Mouse (Mus musculus) c-Kit-positive CD71-positive TER-119-negative erythroid progenitor cells, embryonic 14.5 days (primary cell): ENCODE results near the gene Pde4b.

Source experiments
- DNase-seq: peaks from one replicate; pipeline ENCODE4 v3.0.0-alpha.2; 2013; ENCODE audit warnings: low read depth

The Pde4b gene

DNA sequence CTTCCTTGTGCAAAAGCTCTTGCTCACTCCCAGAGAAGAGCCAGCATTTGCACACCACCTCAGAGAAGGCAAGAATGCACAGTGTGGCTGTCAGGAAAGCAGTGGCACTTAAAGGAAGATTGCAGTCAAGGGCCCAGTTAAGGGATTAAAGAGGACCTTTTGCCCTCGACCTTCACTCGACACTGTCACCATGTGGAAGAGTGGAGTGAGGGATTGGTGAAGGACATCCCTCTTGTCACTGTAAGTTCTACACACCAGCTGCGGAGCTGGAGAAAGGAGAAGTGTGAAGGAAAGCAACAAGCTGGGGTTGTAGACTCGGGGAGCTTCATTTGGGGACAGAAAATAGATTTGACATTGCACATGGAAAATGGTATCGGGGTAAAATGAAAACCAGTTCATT, 89.9 kb downstream of the Pde4b start:
- no peak for DNase-seq

DNA sequence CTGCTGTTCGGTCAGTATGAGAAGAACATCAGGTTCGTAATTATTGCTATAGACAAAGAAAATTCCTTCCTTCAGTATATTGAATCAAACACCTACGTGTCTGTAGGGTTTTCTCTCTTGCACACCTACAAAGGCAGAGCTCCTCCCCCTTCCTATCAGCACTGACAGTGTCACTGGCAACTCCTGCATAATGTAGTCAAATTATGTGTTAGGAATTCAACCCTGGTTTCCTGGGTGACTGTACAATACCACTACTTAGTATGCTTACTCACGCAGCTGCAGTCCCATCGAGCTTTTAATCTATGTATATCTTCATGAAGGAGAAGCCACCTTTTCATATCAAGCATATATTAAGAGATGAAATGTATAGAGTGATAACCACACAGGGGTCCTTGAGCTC, 99.5 kb downstream of the Pde4b start:
- DNase-seq: no peak

DNA sequence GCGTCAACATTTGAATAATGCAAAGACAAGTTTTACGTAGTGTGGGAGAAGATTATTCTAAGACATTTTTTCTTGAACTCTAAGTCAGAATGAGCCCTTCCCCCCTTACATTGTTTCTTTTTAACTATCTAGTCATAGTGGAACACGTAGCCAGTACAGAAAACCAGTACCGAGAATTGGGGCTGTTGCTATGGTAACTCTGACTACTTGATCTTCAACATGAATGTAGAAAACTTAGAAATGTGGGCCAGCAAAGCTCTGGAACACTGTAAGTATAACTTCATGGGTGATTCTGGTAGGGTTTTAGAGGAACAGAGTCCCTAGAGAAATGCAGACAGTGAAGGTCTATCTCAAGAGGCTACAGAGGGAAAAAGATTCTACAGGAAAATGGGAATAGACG, 110.4 kb downstream of the Pde4b start:
- no peak for DNase-seq

DNA sequence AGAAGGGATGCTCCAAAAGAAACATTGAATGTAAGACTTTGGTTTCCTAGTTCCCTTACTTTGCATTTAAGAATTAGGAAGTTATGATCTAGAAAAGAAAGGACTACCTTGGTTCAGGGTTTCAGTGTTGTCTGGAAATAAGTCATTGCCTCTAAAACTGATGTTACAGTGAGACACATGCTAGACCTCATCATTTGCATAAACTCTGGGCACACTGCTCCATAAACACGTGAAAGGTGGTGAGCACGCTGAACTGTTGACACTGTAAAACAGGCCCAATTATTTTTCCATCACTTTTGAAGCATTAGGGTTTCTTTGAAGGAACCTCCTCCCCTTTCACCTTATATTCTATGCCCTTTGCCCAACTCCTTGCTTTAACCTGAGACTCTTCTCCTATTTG, 122.4 kb downstream of the Pde4b start:
- no peak for DNase-seq

DNA sequence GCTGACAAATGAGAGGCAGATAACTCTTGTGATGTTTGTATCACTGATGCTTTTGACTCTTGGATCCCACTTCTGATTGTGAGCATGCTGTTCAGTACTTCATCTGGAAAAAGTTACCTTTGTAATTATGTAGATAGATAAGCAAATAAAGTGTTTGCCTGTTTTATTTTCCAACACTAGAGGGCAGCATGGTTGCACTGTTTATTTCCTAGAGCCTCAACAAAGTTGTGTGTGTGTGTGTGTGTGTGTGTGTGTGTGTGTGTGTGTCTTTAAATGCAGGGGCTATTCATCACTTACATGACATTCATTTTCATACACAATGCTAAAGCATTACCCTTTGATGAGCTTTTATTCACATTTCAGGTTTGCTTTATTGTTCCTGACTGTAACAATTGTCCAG, 139.4 kb downstream of the Pde4b start:
- DNase-seq: peak; percentile 10

DNA sequence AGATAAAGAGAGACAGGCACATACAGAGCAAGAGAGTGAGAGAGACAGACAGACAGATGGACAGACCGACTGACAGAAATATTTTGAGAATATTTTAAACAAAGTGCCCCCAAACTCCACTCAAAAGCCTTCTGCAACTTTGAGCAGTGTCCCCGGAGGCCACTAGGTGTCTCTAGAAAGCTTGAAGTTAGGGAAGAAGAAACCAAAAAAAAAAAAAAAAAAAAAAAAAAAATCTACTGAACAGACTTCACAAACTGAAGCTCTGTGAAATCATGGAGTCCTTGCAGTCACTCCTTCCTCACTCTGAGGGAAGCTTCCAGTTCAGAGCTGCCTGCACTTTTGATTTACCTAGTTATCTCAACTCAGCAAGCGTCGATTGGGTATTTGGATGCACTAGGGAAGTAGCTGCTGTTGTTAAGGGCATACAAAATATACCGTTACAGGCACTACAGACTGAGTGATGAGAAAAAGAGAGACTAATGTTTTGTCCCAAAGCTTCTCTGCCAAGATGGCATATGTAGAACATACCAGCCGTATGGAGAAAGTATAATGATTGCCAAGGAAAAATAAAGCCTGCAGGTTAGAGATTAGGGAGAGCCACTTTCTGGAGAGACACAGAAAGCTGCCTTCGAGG, 141.7 kb downstream of the Pde4b start:
- no peak for DNase-seq

DNA sequence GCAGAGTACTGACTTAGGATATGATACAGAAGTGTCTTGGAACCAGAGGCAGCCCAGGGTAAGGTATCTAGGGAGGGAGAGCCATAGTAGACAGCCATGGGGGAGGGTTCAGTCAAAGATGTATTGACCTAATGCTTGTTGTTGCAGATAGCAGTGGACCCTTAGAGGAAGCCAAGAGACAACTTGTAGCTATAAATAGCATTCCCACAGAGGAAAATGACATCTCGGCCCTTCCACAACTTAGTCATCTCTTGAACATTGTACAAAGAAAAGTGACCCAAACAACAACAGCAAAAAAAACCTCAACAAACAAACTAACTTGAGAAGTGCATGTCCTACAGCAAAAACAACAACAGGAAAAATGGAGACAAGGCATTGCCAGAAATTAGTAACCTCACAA, 143.6 kb downstream of the Pde4b start:
- DNase-seq: no peak

DNA sequence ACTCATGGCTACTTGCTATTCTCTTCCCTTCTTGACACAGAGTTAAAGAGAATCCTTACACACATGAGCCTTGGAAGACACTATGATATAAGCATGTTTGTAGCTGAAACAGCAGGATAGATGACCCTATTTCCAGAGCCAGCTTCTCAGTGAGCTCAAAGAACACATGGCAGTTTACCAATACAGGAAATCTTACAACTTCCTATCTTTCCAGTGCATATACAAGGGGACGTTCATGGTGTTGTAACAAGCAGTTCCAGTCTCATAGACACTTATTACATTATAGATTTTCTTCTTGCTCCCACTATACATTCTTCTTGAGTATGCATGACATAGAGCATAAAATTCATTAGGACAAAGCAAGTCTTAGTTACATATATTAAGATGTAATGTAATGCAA, 146.3 kb downstream of the Pde4b start:
- no peak for DNase-seq

DNA sequence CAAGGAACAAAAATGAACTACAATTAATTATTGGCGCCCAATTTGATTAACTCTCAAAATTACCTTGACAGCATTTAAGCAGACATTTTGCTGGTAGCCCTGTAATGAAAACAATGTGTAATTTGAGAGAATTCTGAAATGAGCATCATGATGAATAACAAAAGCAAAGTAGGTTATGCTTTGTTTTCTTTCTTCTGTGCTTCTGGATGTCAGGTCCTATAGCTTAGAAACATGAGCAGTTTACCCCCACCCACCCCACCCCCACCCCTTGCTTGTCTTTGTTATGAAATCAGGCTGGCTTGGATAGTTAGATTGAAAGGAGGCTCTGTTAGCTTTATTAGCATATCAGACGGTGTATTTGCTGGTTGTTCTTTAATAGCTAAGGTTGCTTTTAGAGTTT, 147.8 kb downstream of the Pde4b start:
- no peak for DNase-seq

DNA sequence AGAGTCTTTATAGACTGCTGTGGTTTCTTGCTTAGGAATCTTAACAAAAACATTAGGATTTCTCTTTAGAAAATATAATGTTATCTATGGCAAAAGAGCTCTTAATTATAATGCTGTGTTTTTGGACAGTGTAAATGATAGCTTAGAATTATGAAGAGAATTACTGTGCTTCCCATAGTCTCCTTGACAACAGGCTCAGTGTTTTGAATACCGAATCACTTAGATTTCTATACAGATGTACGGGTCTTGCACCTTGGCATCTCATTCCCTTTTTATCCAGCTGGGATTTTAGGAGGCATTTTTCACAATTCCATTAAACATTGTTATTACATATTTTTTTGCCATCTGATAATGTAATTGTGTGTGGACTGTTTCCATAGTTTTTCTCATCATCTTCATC, 151.8 kb downstream of the Pde4b start:
- no peak for DNase-seq

DNA sequence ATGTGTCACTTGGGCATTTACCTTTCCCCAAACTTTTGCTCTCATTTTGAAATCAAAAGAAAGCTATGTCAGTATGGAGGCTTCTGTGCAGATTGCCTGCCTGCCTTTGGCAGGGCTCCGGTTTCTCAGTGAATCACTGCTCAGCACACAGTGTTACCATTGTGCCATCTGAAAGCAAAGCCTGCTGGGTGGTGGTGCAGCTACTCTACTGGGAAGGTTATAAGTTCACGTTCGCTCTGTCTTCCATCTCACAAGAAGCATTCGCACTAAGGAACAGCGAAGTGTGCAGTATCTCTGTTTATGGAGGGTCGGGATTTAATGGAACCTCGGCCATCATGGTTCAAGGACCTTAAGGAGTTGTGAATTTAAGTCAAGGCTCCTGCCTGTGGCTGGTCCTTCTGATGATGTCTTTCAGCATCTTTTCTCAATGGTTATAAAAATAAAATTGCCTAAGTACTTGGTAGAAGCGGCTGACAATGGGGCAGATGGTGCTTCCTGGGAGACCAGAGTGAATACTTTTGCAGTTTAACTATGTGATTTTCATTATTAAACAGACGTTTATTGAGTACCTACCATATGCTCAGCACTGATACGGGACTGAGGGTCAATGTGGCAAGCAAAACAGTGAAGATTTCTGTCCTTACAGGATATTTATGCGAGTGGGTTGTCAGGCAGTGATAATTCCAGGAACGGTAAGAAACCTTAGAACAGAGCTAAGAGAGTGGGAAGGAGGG, 152.5 kb downstream of the Pde4b start:
- DNase-seq: no peak

DNA sequence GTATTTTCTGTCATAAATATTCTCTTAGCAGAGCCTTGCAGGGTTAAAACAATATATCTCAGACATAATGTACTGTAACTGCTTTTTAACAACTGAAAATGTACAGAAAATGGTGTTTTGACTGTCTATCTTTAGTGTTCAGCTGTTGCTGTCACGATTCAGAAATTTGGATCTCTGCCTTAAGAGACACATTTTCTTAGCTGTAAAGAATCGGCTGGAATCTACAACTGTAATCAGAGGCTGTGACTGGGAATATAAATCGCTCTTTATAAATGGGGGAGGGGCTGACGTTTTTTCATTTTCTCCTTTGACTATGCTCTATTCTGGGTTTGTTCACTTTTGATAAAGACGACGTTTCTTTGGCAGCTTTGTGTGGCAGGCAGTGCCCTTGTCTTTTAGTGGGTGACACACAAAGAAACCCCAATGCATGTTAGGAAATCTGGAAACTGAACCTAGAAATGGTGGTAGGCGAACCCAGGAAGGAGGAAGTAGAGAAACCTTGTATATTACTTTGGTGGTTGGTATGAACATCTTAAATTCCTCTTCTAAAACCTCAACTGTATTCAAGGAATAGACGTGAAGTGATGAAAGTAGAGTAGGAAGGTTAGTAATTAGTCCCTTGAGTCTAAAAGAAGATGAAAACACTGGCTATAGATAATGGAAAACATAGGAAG, 153.5 kb downstream of the Pde4b start:
- no peak for DNase-seq

DNA sequence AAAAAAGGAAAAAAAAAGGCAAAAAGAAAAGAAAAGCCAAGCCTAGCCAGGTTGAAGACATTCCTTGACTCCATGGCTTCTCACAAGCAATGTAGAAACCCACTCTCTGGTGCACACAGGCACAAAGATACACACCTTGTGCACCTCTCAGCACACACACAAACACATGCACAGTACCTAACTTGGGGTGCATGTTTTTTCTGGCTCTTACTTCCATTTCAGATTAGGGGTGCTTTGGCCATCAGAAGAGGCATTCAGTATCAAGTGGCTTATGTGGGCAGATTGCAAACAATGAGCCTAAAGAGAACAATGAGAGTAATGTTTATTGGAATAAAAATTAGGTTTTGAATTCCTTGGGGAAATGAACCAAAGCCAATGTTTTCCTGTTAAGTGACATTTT, 166.7 kb downstream of the Pde4b start:
- no peak for DNase-seq

DNA sequence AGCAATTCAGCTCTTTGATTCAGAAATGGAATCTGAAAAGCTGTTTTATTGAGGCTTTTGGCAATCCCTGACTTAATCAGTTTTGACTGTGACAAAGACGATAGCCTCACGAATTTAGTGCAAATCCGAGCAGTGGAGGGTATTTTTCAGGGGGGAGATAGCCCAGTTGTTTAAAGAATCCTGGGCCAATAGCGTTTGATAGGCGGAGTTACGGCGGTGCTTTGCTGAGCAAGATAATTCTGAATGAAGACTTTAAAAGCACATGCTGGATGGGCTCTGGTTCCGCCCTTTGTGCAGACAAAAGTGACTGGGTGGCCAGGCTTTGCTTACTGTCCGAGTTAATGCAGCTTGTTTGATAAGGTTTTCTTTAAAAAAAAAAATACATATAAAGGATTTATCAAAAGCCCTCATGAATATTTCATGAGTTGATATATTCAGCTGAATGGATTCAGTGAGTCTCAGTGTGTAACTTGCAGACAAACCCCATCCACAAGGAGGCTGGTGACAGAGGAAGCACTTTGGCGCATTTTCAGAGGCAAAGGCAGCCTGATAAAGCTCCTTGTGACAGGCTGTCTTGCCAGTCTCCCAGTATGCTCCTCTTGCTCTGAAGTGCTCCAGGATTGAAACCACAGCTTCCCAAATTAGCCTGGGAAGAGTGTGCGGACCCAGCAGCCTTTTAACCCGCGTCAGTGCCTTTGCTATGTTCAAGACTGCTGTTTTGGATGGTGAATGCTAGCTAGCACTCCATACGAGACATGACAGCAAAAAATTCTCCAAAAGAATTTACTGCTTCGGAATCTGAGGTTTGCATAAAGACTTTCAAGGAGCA, 167.3 kb downstream of the Pde4b start:
- no peak for DNase-seq

DNA sequence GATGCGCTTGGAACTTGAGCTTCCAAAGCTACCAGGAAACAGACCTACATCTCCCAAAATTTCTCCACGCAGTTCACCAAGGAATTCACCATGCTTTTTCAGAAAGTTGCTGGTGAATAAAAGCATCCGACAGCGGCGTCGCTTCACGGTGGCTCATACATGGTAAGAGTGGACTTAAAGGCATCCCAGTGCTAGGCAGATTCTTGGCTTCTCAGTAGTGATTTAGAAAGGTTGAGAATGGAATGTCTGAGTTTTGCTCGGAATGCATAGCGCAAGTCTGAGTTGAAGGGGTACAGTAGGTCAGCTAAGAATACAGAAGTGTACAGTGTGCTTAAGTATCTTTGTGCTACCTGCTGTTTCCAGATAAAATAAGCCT, 167.9 kb downstream of the Pde4b start:
- DNase-seq: no peak

DNA sequence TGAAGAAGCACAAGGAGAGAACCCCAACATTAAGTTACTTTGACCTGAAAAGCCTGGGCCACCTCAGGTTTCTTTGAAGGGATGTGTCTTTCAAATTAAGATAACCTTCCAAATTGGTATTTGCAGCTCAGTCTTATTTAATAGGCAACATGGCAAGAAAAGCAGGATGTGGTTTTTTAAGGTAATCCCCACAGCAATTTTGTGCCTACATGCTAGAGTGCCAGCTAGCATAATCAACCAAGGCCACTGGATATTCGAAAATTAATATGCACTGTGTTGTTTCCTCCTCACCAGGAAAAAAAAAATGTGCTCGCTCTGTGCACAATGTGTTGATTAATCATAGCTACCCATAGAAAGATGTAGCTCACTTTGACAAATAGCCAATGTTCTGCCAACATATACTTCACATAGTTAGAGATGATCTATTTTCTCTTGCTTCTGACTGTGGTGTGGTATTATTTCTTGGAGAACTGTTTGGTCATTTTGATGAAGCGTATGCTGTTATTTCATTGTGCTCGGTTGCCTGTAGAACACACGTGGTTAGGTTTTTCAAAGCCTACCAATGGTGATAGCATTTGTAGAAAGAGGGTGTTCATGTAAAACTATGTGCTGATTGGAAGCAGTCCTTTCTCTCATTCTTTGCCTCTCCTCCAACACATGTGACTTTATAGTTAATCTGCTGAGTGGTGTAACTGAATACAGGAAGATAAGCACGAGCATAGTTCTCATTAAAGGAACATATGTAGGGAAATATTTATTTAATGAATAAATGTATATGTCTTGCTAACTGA, 169.0 kb downstream of the Pde4b start:
- no peak for DNase-seq

DNA sequence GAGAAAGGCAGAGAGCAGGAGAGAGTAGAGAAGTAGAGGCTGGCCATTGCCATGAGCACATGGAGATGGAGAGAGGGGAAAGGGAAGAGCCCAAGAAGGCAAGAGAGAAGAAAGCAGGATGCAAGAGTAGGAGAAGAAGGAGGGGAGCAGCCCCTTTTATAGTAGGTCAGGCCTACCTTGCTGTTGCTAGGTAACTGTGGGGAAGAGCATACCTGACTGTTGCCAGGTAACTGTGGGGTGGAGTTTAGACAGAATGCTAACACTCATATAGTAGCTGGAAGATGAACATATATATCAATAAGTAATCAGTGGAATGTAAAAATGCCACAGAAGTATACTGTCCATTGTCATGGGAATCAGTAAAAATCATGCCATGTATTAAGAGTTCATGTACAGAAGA, 172.9 kb downstream of the Pde4b start:
- DNase-seq: no peak

DNA sequence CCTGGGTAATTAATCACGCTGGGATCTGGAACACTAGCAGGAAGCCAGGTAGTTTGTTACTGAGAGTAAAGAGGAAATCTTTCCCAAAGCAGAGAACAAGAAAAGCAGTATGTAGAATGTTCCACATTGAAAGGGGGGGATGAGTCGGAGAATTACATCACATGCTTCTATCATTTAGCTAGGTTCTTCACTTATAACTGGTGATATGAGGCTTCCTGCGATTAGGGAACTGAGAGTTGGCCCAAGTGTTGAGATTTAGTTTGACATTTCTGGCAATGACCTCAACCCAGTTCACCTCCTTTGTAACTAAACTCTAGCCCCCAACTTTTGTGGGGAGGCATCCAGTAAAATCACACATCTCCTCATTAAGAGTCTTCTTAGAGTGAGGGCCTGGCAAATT, 185.0 kb downstream of the Pde4b start:
- DNase-seq: no peak

DNA sequence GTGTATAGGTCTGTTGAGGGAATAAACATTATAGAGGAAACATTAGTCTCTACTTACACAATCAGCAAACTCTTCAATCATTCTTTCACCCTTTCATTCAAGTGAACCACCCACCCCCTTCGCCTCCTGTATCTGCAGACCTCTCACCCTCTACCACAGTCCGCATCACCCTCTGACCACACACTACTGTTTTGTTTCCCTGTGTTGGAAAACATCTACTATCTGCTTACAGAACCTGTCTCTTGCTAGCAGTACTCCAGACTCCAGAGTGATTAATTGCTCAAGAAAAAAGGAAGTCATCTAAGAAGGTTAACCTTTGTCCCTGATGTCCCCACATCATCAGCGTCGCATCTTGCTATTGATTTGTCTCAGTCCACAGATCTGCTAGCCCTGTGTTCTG, 185.4 kb downstream of the Pde4b start:
- no peak for DNase-seq

DNA sequence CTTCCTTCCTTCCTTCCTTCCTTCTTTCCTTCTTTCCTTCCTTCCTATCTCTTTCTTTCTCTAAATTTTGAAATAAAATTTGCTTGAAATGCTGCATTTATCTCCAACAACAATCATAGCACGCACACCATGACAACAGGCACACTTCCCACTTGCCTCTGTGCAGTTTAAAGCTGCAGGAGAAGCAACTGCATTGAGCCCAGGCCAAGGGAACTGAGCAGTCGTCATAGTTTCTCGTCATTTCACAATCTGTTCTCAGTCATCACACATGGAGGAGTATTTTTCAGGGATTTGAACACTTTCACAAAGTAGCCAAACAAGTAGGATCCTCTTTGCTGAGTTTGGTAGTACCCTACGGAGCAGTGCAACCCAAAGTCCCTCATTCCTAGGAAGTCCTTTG, 188.4 kb downstream of the Pde4b start:
- no peak for DNase-seq

DNA sequence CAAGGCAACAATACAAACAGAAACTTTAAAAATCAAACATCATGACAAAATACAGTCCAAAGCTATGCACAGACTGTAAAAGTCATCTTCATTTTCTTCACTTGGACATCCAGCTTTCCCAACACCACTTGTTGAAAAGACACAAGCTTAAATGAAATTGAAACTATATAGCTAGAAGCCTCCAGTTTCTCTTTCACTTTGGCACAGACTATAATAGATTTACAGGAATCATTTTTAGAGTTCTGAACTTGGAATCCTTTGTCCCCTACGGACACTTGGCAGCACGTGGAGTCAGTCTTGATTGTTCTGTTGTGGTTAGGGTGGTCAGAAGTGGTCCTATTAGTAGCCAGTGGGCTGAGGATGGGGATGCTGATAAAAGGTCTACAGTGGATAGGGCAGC, 191.6 kb downstream of the Pde4b start:
- DNase-seq: no peak

DNA sequence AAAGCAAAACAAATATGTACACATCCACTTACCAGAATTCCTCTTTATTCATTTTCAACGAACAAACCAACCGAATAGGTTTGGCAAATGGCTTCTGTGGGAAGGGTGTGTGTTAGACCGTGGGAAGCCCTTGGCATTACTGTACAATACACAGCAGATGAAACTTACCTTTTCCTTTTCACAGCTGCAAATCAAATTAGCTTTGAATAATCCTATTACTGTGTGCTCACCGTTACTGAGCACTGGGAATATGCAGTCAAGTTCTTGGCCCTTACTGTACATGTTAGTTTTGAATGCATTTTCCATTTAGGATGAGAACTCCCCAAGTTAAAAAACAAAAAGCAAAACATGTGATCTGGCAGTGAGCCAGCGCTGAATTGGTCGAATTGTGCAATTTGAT, 199.8 kb downstream of the Pde4b start:
- DNase-seq: no peak
